Mouse (Mus musculus): ENCODE measurements at regions not wholly inside any gene's neighbourhood (a gene's known extent, or its start where the extent isn't known, plus 50 kb on each side); places are given as distances from the start of the nearest gene placed in this dataset.
"Not testable (repeated sequence)": the region's sequence is repeated elsewhere in the genome, so short reads cannot be mapped to it uniquely, and the experiment has no call there.

- H3K36me3 ChIP-seq (ENCODE audit: control insufficient read depth, insufficient read depth, low read length) = no peaks in the 10 kb centered on the region
- no peak for TF ChIP-seq POLR2A (IDR thresholded peaks at IDR 0.05; ENCODE audit: control insufficient read depth, low read depth, low read length)
- no peak for TF ChIP-seq CTCF (IDR thresholded peaks at IDR 0.05; ENCODE audit: control insufficient read depth, insufficient read depth, insufficient replicate concordance, low read depth, low read length)
Measured at GRCm38 (mm10) chr6:4291380-4291779, 204.6 kb upstream of the Bet1 start.

GRCm38 (mm10) chr6:4303410-4303809 lies 201.2 kb upstream of the Col1a2 start:
- H3K4me3 ChIP-seq (ENCODE audit: control insufficient read depth, low read depth, low read length); H3K36me3 ChIP-seq (ENCODE audit: control insufficient read depth, insufficient read depth, low read length); H3K4me1 ChIP-seq (ENCODE audit: control insufficient read depth, insufficient read depth, low read length); H3K27ac ChIP-seq (ENCODE audit: control insufficient read depth, insufficient read depth, low read depth, low read length); H3K27me3 ChIP-seq (ENCODE audit: control insufficient read depth, insufficient read depth, low read length): not testable (repeated sequence)

More at GRCm38 (mm10) chr6:4291380-4291779, 204.6 kb upstream of the Bet1 start:
- Histone ChIP-seq H3K27ac (ENCODE audit: control insufficient read depth, insufficient read depth, low read depth, low read length) (no peak overlapping the region), H3K27me3 (ENCODE audit: control insufficient read depth, insufficient read depth, low read length) (no peaks in the 10 kb centered on the region), H3K4me3 (ENCODE audit: control insufficient read depth, low read depth, low read length) (no peak overlapping the region), H3K4me1 (ENCODE audit: control insufficient read depth, insufficient read depth, low read length) (no peaks in the 10 kb centered on the region)

GRCm38 (mm10) chr6:4349953-4350352 lies 154.7 kb upstream of the Col1a2 start:
- H3K4me1 ChIP-seq (ENCODE audit: control insufficient read depth, insufficient read depth, low read length) = no peaks in the 10 kb centered on the region
- no peaks in the 10 kb centered on the region for H3K36me3 ChIP-seq (ENCODE audit: control insufficient read depth, insufficient read depth, low read length)
- no peaks in the 10 kb centered on the region for H3K27me3 ChIP-seq (ENCODE audit: control insufficient read depth, insufficient read depth, low read length)
- no peak overlapping the region for H3K4me3 ChIP-seq (ENCODE audit: control insufficient read depth, low read depth, low read length)
- no peak overlapping the region for H3K27ac ChIP-seq (ENCODE audit: control insufficient read depth, insufficient read depth, low read depth, low read length)
- TF ChIP-seq POLR2A (IDR thresholded peaks at IDR 0.05; ENCODE audit: control insufficient read depth, low read depth, low read length) (no peak), CTCF (IDR thresholded peaks at IDR 0.05; ENCODE audit: control insufficient read depth, insufficient read depth, insufficient replicate concordance, low read depth, low read length) (no peak)

GRCm38 (mm10) chr6:4362220-4362619 lies 142.4 kb upstream of the Col1a2 start:
- Histone ChIP-seq H3K27me3 (ENCODE audit: control insufficient read depth, insufficient read depth, low read length) (no peaks in the 10 kb centered on the region), H3K27ac (ENCODE audit: control insufficient read depth, insufficient read depth, low read depth, low read length) (no peak overlapping the region), H3K4me3 (ENCODE audit: control insufficient read depth, low read depth, low read length) (no peak overlapping the region), H3K36me3 (ENCODE audit: control insufficient read depth, insufficient read depth, low read length) (no peaks in the 10 kb centered on the region), H3K4me1 (ENCODE audit: control insufficient read depth, insufficient read depth, low read length) (no peaks in the 10 kb centered on the region)
- TF ChIP-seq POLR2A (IDR thresholded peaks at IDR 0.05; ENCODE audit: control insufficient read depth, low read depth, low read length) (no peak), CTCF (IDR thresholded peaks at IDR 0.05; ENCODE audit: control insufficient read depth, insufficient read depth, insufficient replicate concordance, low read depth, low read length) (no peak)

- H3K4me3 ChIP-seq (ENCODE audit: control insufficient read depth, low read depth, low read length) = no peak overlapping the region
- no peaks in the 10 kb centered on the region for H3K4me1 ChIP-seq (ENCODE audit: control insufficient read depth, insufficient read depth, low read length)
- TF ChIP-seq CTCF (IDR thresholded peaks at IDR 0.05; ENCODE audit: control insufficient read depth, insufficient read depth, insufficient replicate concordance, low read depth, low read length) = no peak
- no peak for TF ChIP-seq POLR2A (IDR thresholded peaks at IDR 0.05; ENCODE audit: control insufficient read depth, low read depth, low read length)
- no peaks in the 10 kb centered on the region for H3K27me3 ChIP-seq (ENCODE audit: control insufficient read depth, insufficient read depth, low read length)
- no peak overlapping the region for H3K27ac ChIP-seq (ENCODE audit: control insufficient read depth, insufficient read depth, low read depth, low read length)
- no peaks in the 10 kb centered on the region for H3K36me3 ChIP-seq (ENCODE audit: control insufficient read depth, insufficient read depth, low read length)
Measured at GRCm38 (mm10) chr6:4375465-4376037, 129.1 kb upstream of the Col1a2 start.

- TF ChIP-seq CTCF (IDR thresholded peaks at IDR 0.05; ENCODE audit: control insufficient read depth, insufficient read depth, insufficient replicate concordance, low read depth, low read length) (no peak), POLR2A (IDR thresholded peaks at IDR 0.05; ENCODE audit: control insufficient read depth, low read depth, low read length) (no peak)
- no peak overlapping the region for H3K27ac ChIP-seq (ENCODE audit: control insufficient read depth, insufficient read depth, low read depth, low read length)
- no peaks in the 10 kb centered on the region for H3K27me3 ChIP-seq (ENCODE audit: control insufficient read depth, insufficient read depth, low read length)
- H3K4me1 ChIP-seq (ENCODE audit: control insufficient read depth, insufficient read depth, low read length) = peaks cover 6% of the 10 kb centered on the region
- H3K4me3 ChIP-seq (ENCODE audit: control insufficient read depth, low read depth, low read length) = no peak overlapping the region
- H3K36me3 ChIP-seq (ENCODE audit: control insufficient read depth, insufficient read depth, low read length) = no peaks in the 10 kb centered on the region
Measured at GRCm38 (mm10) chr6:4396808-4397207, 107.8 kb upstream of the Col1a2 start.

GRCm38 (mm10) chr6:4397695-4398598 lies 106.7 kb upstream of the Col1a2 start:
- H3K36me3 ChIP-seq (ENCODE audit: control insufficient read depth, insufficient read depth, low read length) = no peaks in the 10 kb centered on the region
- peaks cover 6% of the 10 kb centered on the region for H3K4me1 ChIP-seq (ENCODE audit: control insufficient read depth, insufficient read depth, low read length)
- H3K27me3 ChIP-seq (ENCODE audit: control insufficient read depth, insufficient read depth, low read length) = no peaks in the 10 kb centered on the region
- TF ChIP-seq CTCF (IDR thresholded peaks at IDR 0.05; ENCODE audit: control insufficient read depth, insufficient read depth, insufficient replicate concordance, low read depth, low read length) = no peak
- H3K27ac ChIP-seq (ENCODE audit: control insufficient read depth, insufficient read depth, low read depth, low read length) = no peak overlapping the region
- no peak overlapping the region for H3K4me3 ChIP-seq (ENCODE audit: control insufficient read depth, low read depth, low read length)
